Comparison of ENCODE assay signal across 9 mouse cellular contexts in genomic region chr15:77003868-77004215, GRCm38 (mm10). TPM values are rescaled to one million over a fixed set of nuclear protein-coding genes. Genes with fewer than 3 reads are reported as not detected.
A peak's percentile ranks its signal among the peaks of the same experiment; 100 is the strongest.
DNase-seq lines count a peak whose midpoint lies in the region; ATAC-seq lines count a peak whose summit lies in the region.
"Had no signal": no experiment of that assay in that cellular context is flagged by ENCODE, and none has a peak within 500 bp of the region (broad histone marks: within the 10 kb centered on the region; RNA-seq: fewer than 3 reads in every experiment).

No protein-coding gene starts in this region.

- no peaks in the 10 kb centered on the region for H3K36me3 ChIP-seq in midbrain, embryonic 11.5 days (ENCODE audit: control insufficient read depth, insufficient read depth, low read length)
- H3K36me3 ChIP-seq in midbrain, embryonic 16.5 days (ENCODE audit: control insufficient read depth, insufficient read depth, low read length): no peaks in the 10 kb centered on the region
- H3K36me3 ChIP-seq: embryonic facial prominence, embryonic 15.5 days had no signal

- no peak overlapping the region for H3K9ac ChIP-seq in midbrain, embryonic 11.5 days (ENCODE audit: low read length)
- H3K9ac ChIP-seq in midbrain, embryonic 16.5 days (ENCODE audit: low read depth, low read length): no peak overlapping the region
- H3K9ac ChIP-seq: embryonic facial prominence, embryonic 15.5 days had no signal

- H3K4me3 ChIP-seq in midbrain, embryonic 11.5 days (ENCODE audit: low read depth, low read length): no peak overlapping the region
- no peak overlapping the region for H3K4me3 ChIP-seq in midbrain, embryonic 16.5 days (ENCODE audit: low read depth, low read length)
- H3K4me3 ChIP-seq: embryonic facial prominence, embryonic 15.5 days had no signal

- DNase-seq in midbrain, embryonic 11.5 days (ENCODE audit: low spot score, missing footprints): peak; percentile 88
- peak; percentile 79 for DNase-seq in R1 (ENCODE audit: low read depth, low spot score)
- peak; percentile 78 for DNase-seq in embryo, embryonic 10.5 days (ENCODE audit: low spot score)
- peak; percentile 59 to 73 for DNase-seq in heart, postnatal 14 days
- DNase-seq in left cerebral cortex, postnatal 25 days (ENCODE audit: low spot score in 2 of 2): peak; percentile 56 to 76
- peak; percentile 70 for DNase-seq in retina, postnatal 1 day
- DNase-seq in spleen, postnatal 10 days (ENCODE audit: low spot score in 2 of 2): no peak

- 27% methylated on average over 3 of the region's 3 CpGs for WGBS in midbrain, embryonic 11.5 days
- WGBS in midbrain, embryonic 16.5 days: 14% methylated on average over 3 of the region's 3 CpGs

- no peak overlapping the region for H3K4me2 ChIP-seq in midbrain, embryonic 11.5 days
- no peak overlapping the region for H3K4me2 ChIP-seq in midbrain, embryonic 16.5 days (ENCODE audit: low read length)
- H3K4me2 ChIP-seq: embryonic facial prominence, embryonic 15.5 days had no signal

- intact Hi-C loops in heart, postnatal 14 days (cut with DNase I): loop anchor here (5.0 kb wide), 1 partner anchor 47 kb away; no protein-coding TSS in a partner anchor
- intact Hi-C loops in left cerebral cortex, postnatal 25 days (cut with DNase I): no loop called here

- ATAC-seq in midbrain, embryonic 11.5 days (ENCODE audit: low FRiP score): no peak
- no peak for ATAC-seq in midbrain, embryonic 16.5 days

- no peaks in the 10 kb centered on the region for H3K27me3 ChIP-seq in midbrain, embryonic 11.5 days (ENCODE audit: control insufficient read depth, insufficient read depth, low read length)
- H3K27me3 ChIP-seq in midbrain, embryonic 16.5 days (ENCODE audit: control insufficient read depth, insufficient read depth, low read depth, low read length): no peaks in the 10 kb centered on the region

- no peak overlapping the region for H3K27ac ChIP-seq in midbrain, embryonic 11.5 days (ENCODE audit: low read depth, low read length)
- no peak overlapping the region for H3K27ac ChIP-seq in midbrain, embryonic 16.5 days (ENCODE audit: low read length)
- H3K27ac ChIP-seq: embryonic facial prominence, embryonic 15.5 days had no signal

- no peaks in the 10 kb centered on the region for H3K9me3 ChIP-seq in midbrain, embryonic 11.5 days (ENCODE audit: control insufficient read depth, low read length)
- H3K9me3 ChIP-seq in midbrain, embryonic 16.5 days (replicated peaks; ENCODE audit: control insufficient read depth, low read length, poor library complexity, severe bottlenecking): no peaks in the 10 kb centered on the region
- H3K9me3 ChIP-seq: embryonic facial prominence, embryonic 15.5 days had no signal

- no peaks in the 10 kb centered on the region for H3K4me1 ChIP-seq in midbrain, embryonic 11.5 days (ENCODE audit: control insufficient read depth, insufficient read depth, low read length)
- H3K4me1 ChIP-seq in midbrain, embryonic 16.5 days (ENCODE audit: control insufficient read depth, insufficient read depth, low read length): no peaks in the 10 kb centered on the region

RNA-seq across cellular contexts. Expression of gene Apol6, which starts 40.7 kb away (rescaled TPM):
- not detected in 2 replicates for polyA plus RNA-seq in midbrain, embryonic 11.5 days (2014; fragmentation: Nextera tagmentation; extraction: Ambion mirVana)
- polyA plus RNA-seq in midbrain, embryonic 16.5 days (2015; fragmentation: Nextera tagmentation; extraction: Ambion mirVana): not detected in 2 replicates
- total RNA-seq in heart, postnatal 14 days (2021): 1 to 10 TPM in 1 of 2 experiments, under 1 TPM in 1; 0.66 to 2.5 TPM
- under 1 TPM in 1 of 2 experiments, not detected in 1; 0.23 TPM for total RNA-seq in left cerebral cortex, postnatal 25 days (2021)

RNA-seq across cellular contexts. Expression of gene Mb, which starts 46.6 kb away (rescaled TPM):
- polyA plus RNA-seq in midbrain, embryonic 11.5 days (2014; fragmentation: Nextera tagmentation; extraction: Ambion mirVana): not detected in 2 replicates
- 0.40 TPM in 1 of 2 replicates, not detected in the other for polyA plus RNA-seq in midbrain, embryonic 16.5 days (2015; fragmentation: Nextera tagmentation; extraction: Ambion mirVana)
- over 10,000 TPM; 12,884 to 13,789 TPM for total RNA-seq in heart, postnatal 14 days (2021)
- total RNA-seq in left cerebral cortex, postnatal 25 days (2021): under 1 TPM in 1 of 2 experiments, not detected in 1; 0.46 TPM

RNA-seq across cellular contexts. Expression of gene 1110038F14Rik, which starts 55.5 kb away (rescaled TPM):
- polyA plus RNA-seq in midbrain, embryonic 11.5 days (2014; fragmentation: Nextera tagmentation; extraction: Ambion mirVana): 59.2 and 72.4 TPM in 2 replicates
- polyA plus RNA-seq in midbrain, embryonic 16.5 days (2015; fragmentation: Nextera tagmentation; extraction: Ambion mirVana): 42.8 and 43.2 TPM in 2 replicates
- total RNA-seq in heart, postnatal 14 days (2021): 10 to 100 TPM; 18.4 to 20.5 TPM
- 10 to 100 TPM; 22.4 to 27.7 TPM for total RNA-seq in left cerebral cortex, postnatal 25 days (2021)

Comparison
In these comparisons a context has a peak if more than half of its experiments do, and no peak if none do; other contexts are left out.
1. DNase-seq: peak in midbrain, embryonic 11.5 days (single experiment), R1 (single experiment), embryo, embryonic 10.5 days (single experiment), heart, postnatal 14 days (2 of 2), left cerebral cortex, postnatal 25 days (2 of 2) and retina, postnatal 1 day (single experiment); none in spleen, postnatal 10 days (0 of 2).
2. RNA of gene Mb, which starts 46.6 kb away (total RNA-seq): 12,884 to 13,789 TPM in heart, postnatal 14 days; 0.46 TPM in left cerebral cortex, postnatal 25 days; every median in the first group is over 1,000 times any median in the second.